Mouse (Mus musculus): ENCODE measurements around the gene Dner. TPM values are rescaled to one million over a fixed set of nuclear protein-coding genes. Genes with fewer than 3 reads are reported as not detected.
A peak's percentile ranks its signal among the peaks of the same experiment; 100 is the strongest.

Gene Dner
- total RNA-seq, 2 experiments from 2014 or later: 140 to 143 TPM

- DNase-seq (ENCODE audit: low spot score in 2 of 2): no peak
Measured at GRCm38 (mm10) chr1:84405551-84406290, 290.3 kb downstream of the Dner start.

DNA sequence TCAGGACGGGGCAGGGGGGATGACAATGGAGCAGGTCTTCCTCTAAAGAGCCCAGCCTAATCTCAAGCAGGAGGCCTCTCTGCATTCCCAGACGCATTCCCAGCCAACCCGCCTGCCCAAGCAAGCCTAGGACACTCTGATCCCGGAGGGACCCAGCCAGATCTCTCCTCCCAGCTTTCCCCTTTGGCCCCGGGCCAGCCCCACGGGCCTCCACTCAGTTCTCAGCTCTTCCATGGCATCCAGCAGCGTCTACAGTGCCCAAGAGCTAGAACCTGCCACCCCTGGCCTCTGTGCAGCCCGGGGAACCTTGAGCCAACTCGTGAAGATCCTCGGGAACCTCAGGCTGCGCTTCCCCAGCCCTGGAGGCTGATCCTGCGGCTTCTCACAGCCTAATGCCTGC is 291.1 kb downstream of the Dner start:
- DNase-seq (ENCODE audit: low spot score in 2 of 2): no peak

GRCm38 (mm10) chr1:84402154-84402553 is 293.9 kb downstream of the Dner start:
- DNase-seq (ENCODE audit: low spot score in 2 of 2): no peak

DNA sequence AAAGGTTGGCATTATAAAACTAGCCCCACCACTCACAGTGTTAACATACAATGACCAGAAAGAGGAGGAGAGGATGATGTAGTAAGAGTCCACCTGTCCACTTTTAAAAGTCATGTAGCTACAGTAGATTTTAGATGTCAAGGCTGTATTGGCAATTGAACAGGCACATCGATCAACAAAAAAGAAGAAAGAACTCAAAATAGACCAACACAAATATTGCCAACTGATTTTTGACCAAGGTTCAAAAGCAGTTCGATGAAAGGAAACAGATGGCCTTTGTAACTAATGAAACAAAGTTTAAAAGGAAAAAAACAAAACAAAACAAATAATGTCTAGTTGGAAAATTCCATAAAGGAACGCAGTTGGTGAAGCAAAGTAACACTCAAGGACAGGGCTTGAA is 296.4 kb downstream of the Dner start:
- no peak for DNase-seq (ENCODE audit: low spot score in 2 of 2)

DNA sequence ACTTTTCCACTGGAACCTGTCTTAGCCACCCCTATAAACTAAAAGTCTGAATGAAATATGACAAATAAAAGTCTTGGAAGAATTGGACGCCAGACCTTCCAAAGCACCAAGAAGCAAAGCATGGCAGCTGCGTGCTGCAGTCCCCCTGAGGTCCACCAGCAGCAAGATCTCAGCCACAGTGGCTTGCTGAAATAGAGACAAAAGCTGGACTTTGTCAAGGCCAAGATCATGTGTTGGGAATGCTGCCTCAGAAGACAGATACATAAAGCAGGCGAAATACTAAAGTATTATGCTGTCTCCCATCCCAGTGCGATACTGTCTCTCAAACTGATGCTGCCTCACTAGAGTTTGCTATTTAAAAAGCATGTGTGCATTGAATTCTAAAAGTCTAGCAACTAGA is 296.9 kb downstream of the Dner start:
- no peak for DNase-seq (ENCODE audit: low spot score in 2 of 2)

DNA sequence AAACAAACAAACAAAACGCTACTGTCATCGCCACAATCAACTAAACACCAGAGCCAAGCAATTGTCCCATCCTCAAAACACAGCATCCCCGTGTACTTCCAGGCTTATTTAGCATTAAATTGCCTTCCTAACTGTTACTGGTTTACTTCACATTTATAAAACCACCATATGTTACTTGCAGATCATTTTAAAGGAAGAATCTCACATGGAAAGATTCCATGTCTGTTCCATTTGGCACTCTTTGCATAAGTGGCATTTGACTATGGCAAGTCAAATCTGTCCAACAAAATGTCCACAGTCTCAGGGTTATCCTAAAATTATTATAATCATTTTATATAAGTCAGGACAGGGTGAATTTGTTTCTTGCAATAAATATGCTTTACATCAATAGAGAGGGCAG is 299.2 kb downstream of the Dner start:
- no peak for DNase-seq (ENCODE audit: low spot score in 2 of 2)

- no peak for DNase-seq (ENCODE audit: low spot score in 2 of 2)
Measured at GRCm38 (mm10) chr1:84395928-84396327, 300.1 kb downstream of the Dner start.

- DNase-seq (ENCODE audit: low spot score in 2 of 2): no peak
Measured at GRCm38 (mm10) chr1:84390961-84391360, 305.1 kb downstream of the Dner start.

DNA sequence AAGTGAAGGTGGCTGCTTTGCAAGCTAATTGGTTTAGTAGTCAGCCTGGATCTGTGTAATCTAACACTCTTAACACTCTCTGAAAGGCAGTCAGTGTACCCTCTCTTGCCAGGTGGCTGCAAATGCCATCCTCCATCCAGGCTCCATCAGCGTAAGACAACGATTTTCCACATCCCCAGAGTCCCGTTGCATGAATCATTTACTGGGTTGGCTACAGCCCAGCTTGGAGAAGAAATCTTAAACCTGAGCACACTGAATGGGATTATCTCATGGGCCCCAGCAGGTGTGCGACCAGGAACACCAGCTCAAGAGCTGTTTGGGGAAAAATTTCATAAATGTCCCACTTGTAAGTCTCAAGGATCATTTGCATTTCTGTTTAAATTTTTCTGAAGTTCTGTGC is 308.4 kb downstream of the Dner start:
- DNase-seq (ENCODE audit: low spot score in 2 of 2): no peak

DNA sequence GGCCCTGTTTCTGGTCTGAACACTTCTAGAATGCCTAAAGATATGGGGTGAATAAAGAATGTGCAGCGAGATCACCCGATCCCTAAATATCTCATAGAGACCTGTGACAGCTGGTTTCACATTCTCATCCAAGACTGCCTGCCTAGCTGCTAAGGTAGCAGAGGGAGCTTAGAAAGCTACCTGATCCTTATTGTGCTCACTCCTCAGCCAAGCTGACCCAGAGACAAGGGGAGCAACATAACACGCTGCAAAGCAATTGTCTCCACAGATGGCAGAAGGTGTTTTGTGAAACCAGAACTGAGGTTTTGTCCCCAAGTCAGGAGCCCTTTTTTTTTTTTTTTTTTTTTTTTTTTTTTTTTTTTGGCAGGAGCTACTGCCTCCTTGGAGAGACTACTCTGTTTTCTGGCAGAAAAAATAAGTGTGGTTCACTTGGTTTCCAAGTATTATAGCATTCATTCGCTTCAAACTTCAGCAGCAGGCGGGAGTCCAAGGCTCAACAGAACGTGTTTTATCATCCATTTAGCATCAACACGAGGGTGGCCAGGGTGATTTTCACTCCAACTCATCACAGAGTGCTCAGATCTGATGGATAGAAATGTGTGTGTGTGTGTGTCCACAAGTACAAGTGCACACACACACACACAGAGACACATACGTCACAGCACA is 309.4 kb downstream of the Dner start:
- DNase-seq (ENCODE audit: low spot score in 2 of 2): peak in 1 of 2 experiments; percentile 25

DNA sequence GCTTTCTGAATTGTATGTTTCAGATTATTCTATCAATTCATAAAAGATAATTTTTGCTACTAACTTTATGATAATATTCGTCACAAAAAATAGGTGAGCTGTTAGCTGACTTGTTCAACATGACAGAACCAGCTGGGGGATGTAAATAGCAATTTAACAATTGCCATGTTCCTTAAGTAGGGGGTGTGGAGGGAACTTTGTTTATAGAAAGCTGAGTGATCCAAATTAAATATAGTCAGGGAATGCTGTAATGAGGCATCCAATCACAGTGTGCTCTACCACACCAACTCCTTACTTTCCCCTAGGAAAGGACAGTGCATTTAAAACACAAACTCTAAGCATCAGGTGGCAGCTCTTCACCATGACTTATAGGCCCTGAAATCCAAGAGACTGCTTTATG is 313.3 kb downstream of the Dner start:
- DNase-seq (ENCODE audit: low spot score in 2 of 2): no peak

- no peak for DNase-seq (ENCODE audit: low spot score in 2 of 2)
Measured at GRCm38 (mm10) chr1:84382064-84382463, 314.0 kb downstream of the Dner start.

DNA sequence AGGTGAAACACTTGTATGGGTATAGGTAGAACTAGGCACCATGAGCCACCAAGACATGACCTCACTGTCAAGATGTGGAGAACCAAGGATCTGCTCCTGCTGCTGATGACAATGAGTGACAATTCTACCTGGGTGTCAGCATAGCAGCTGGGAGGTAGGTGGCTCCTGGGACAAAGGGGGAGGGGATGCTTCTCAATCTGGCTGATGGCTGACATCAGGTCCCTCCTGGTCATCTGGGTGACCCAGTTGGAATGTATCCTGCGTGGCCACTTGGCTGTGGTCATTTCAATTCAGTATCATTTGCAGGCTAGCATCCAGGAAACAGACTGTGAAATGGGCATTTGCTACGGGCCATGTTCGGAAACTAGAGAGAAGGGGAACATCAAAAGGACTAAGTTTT is 315.1 kb downstream of the Dner start:
- DNase-seq (ENCODE audit: low spot score in 2 of 2): no peak

DNA sequence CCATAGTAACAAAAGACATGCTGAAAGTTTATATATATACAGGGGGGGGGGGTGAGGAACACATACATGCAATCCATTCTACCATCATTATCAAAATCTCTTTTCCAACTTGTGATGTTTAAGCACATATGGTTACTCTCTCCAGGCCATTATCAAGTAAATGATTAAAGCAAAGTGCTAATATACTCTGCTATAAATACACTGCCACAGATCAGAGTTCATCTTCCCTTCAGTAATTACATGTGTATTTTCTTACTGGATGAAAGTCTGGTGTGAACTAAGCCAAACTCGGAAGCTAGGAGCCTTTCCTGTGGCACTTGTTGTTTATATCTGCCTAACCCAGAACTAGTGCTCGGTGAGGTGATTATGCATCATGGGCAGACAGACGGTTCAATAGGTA is 328.3 kb downstream of the Dner start:
- DNase-seq (ENCODE audit: low spot score in 2 of 2): no peak

DNA sequence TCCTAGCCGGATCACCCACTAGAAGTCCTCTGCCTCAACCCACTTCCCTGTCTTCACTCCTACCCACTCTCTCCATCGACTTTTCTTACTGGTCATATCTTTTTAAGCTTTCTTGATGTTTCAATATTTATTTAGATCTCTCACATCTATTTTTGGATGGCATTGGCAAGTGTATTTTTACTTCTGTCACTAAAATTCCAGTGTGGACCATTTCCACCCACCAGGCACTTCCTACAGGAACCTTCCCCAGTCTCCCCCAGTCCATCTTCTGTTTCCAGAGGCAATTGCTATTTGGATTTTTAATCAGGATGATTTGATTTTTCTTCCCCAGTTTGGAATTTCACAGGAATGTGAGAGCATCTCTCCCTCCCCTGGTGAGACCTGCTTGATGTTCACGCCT is 329.5 kb downstream of the Dner start:
- DNase-seq (ENCODE audit: low spot score in 2 of 2): no peak

DNA sequence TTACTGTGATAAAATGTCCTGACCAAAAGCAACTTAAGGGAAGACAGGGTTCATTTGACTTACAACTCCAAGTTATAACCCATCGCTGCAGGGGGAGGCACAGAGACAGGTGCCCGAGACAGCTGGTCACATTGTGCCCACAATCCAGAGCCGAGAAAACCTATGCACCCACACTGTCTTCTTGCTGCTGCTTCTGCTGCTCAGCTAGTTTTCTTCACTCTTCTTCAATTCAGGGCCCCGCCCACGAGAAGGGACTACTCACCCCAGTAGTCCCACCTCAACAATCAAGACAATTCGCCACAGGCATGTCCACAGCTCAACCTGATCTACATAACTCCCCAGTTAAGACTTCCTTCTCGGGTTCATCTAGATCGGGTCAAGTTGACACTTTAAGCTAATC is 332.1 kb downstream of the Dner start, which contains the start of gene Pid1:
Gene Pid1, minus strand, starts transcription at position 214 of the 400 bp plus-strand sequence.
- DNase-seq (ENCODE audit: low spot score in 2 of 2): peak in 1 of 2 experiments; percentile 21

GRCm38 (mm10) chr1:84362709-84363617 is 333.1 kb downstream of the Dner start:
- no peak for DNase-seq (ENCODE audit: low spot score in 2 of 2)

DNA sequence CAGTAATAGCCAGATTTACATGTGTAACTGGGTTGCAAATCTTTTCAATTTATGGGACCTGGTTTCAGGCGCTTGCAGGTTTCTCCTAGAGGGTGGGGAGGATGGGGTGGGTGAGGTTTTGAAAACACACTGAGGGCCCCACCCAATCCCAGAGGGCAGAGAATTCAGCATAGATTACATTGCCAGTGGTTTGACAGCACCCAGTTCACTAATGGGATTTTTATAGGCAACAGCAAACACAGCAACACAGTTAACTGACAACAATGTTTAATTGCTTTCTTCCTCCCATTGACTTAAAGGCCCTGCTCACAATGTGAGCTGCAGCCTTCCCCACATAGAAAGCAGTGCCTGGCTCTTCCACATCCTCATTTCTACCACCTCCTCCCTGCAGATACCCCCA is 333.8 kb downstream of the Dner start:
- no peak for DNase-seq (ENCODE audit: low spot score in 2 of 2)

DNA sequence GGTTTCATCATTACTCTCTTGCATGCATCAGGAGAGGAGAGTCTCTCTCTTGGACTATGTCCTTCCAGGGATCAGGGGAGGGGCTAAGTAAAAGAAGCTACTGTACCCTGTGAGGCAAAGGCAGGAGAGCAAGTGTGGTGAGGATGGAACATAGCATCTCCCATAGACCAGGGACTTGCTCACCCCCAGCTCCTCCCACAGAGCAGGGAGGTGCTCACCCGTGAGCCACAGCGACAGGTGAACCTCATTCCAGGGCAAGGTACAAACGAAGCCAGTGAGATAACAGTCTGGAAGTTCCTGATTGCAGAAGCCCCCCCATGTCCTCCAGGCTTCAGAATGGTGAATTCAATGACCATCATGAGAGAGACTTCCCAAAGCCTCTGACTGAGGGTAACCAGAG is 334.6 kb downstream of the Dner start:
- DNase-seq (ENCODE audit: low spot score in 2 of 2): no peak

DNA sequence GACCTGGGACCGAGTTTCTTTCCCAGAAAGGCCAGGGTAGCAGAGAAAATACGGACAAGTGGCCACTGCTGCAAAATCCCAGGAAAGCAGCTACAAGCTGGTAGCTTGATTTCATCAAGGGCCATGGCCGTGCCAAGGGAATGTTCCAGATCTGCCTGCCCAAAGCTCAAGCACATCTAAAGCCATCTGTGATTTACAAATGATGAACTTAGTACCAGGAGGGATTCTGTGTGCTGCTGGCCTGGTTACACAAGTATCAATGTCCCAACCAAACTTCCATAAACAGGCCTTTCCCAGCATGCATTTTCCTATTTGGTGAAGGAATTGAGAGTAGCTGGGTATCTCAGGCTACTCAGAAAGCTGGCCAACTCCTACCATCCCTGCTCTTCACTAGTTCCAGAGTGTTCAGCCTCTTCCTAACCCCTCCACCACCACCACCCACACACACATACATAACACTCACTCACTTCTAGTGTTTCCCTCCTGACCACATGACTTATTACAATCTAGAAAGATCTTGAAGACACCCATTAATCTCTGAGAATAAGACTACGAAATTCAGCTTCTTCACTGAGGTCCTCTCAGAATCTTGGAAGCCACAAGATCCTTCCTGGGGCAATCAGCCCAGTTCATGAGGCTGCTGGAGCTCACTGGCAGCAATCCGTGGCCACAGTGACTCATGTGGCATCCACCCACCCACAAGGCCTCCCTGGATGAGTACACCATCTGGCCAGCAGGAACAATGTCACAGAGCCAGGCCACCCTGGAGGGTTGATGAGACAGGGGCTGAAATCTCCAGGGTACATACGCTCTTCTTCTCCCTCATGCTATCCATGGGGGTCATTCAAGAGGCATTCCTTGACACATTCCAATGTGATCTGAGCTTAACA is 336.2 kb downstream of the Dner start:
- no peak for DNase-seq (ENCODE audit: low spot score in 2 of 2)

- no peak for DNase-seq (ENCODE audit: low spot score in 2 of 2)
Measured at GRCm38 (mm10) chr1:84357216-84357615, 338.8 kb downstream of the Dner start.

All from left cerebral cortex, adult 18-20 months (tissue).